Mouse (Mus musculus) neutrophil, adult 65 days (primary cell): ENCODE data around the gene Lrat. TPM values are rescaled to one million over a fixed set of nuclear protein-coding genes. Genes with fewer than 3 reads are reported as not detected.

Experiments used
- total RNA-seq: library from RNA; stranded (reverse); gene quantifications from 2 replicates; pipeline ENCODE4 v1.2.4, GENCODE M21; 2023

Gene Lrat
- not detected in 2 replicates for total RNA-seq

GRCm38 (mm10) chr3:82903613-82904205 lies at the start of gene Lrat:
Gene Lrat (minus strand): TSS chr3:82903973.

GRCm38 (mm10) chr3:82876372-82876739 lies 27.4 kb downstream of the Lrat start, which contains the start of gene Rbm46:
Gene Rbm46 (minus strand): TSS chr3:82876483.

Other genes starting within 250 kb of the Lrat start
- not detected in 2 replicates for gene Rbm46, start 27.5 kb downstream of the Lrat start, total RNA-seq
- not detected in 2 replicates for gene Fgg, start 103.8 kb upstream of the Lrat start, total RNA-seq
- not detected in 2 replicates for gene Fga, start 122.1 kb upstream of the Lrat start, total RNA-seq
- gene Fgb, start 145.9 kb upstream of the Lrat start, total RNA-seq, result not detected in 2 replicates
- 76.6 and 87.8 TPM in 2 replicates for gene Plrg1, start 151.5 kb upstream of the Lrat start, total RNA-seq
- not detected in 2 replicates for gene Dchs2, start 224.0 kb upstream of the Lrat start, total RNA-seq